Mouse (Mus musculus) stomach, embryonic 15.5 days (tissue): ENCODE measurements around the gene Hoxa1. TPM values are rescaled to one million over a fixed set of nuclear protein-coding genes. Genes with fewer than 3 reads are reported as not detected.

Experiments
- ATAC-seq: fragments of 200-750 bp; cut with Nextera tagmentation; 2 replicates; pipeline ENCODE4 v1.8.0; 2017; ENCODE audit warnings: low read depth, moderate number of reproducible peaks, moderate TSS enrichment; ENCODE audit not compliant: insufficient read depth, low FRiP score
- H3K27ac ChIP-seq: fragments of 300-500 bp; sonication (generic); 2 replicates; pipeline ENCODE4 v1.5.1; 2015; ENCODE audit warnings: mild to moderate bottlenecking, inconsistent platforms
- H3K27me3 ChIP-seq: fragments of 300-500 bp; sonication (generic); replicated peaks from 2 replicates; pipeline ENCODE4 v1.6.1; 2015; ENCODE audit warnings: inconsistent platforms
- H3K36me3 ChIP-seq: fragments of 300-500 bp; sonication (generic); 2 replicates; pipeline ENCODE4 v1.6.1; 2015; ENCODE audit warnings: inconsistent platforms
- H3K4me1 ChIP-seq: fragments of 300-500 bp; sonication (generic); 2 replicates; pipeline ENCODE4 v1.6.1; 2015; ENCODE audit warnings: inconsistent platforms
- H3K4me2 ChIP-seq: fragments of 300-500 bp; sonication (generic); 2 replicates; pipeline ENCODE4 v1.6.1; 2015; ENCODE audit warnings: mild to moderate bottlenecking, inconsistent platforms
- H3K4me3 ChIP-seq: fragments of 300-500 bp; sonication (generic); replicated peaks from 2 replicates; pipeline ENCODE4 v1.5.1; 2015; ENCODE audit warnings: inconsistent platforms
- H3K9ac ChIP-seq: fragments of 300-500 bp; sonication (generic); 2 replicates; pipeline ENCODE4 v1.6.1; 2015; ENCODE audit warnings: inconsistent platforms
- H3K9me3 ChIP-seq: fragments of 300-500 bp; sonication (generic); 2 replicates; pipeline ENCODE4 v1.6.1; 2016; ENCODE audit warnings: inconsistent platforms
- WGBS: fragments of 180-500 bp; shearing (Covaris S2); methylation state at CpG from one replicate; pipeline ENCODE4 v1.1.7; 2015; 5-methylcytosine and 5-hydroxymethylcytosine counted together
- polyA plus RNA-seq: library from polyadenylated mRNA; unstranded; fragments of >200 nt; fragmentation: Nextera tagmentation; extraction: Ambion mirVana; gene quantifications from 2 replicates; pipeline ENCODE4 v1.2.1, GENCODE M21; 2015

Gene Hoxa1
- 1.3 and 2.2 TPM in 2 replicates for polyA plus RNA-seq

DNA sequence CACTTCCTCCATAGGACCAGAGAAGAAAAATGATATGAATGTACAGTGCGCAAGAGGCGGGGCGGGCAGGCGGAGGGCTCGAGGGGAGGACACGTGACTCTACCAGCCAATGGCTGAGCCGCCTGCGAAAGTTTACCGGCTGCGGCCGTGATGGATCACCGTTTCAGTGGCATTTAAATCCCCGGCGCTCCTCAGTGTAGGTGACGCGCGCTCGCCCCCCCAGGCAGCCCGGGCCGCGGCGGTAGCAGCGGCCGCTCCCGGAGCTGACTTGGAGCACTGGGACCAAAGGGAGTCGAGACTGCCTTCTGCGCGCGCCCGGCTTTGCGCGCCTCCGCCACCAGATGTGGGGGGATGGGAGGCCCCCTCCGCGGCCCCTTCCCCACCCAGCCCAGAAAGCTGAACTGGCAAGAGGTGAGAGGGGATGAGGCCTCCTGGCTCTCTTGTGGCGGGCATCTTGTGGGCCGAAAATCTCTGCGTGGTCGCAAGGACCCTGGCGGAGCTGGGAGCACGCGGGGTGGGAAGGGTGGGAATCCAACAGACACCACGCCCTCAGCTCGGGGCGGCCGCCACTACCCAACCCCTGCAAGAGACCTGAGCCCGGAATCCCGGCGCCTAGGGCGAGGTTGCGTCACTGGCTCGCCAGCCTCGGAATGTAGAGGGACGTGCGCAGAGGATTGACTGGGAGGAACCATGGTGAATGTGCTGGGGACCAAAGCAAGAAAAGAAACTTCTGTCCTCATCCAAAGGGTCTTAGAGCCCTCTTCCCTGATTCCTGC lies at the start of gene Hoxa1:
Gene Hoxa1, minus strand, starts transcription at position 42 of the 776 bp plus-strand sequence.
- H3K27me3 ChIP-seq = peaks cover 18% of the 10 kb centered on the region; the same call in 1 of the 2 replicates
- H3K27ac ChIP-seq = peak within 1 kb of the TSS; percentile 96
- peak; percentile 83 for ATAC-seq
- H3K9me3 ChIP-seq = no peaks in the 10 kb centered on the region
- H3K4me1 ChIP-seq = peaks cover 21% of the 10 kb centered on the region
- under 1% methylated on average over 53 of the region's 55 CpGs for WGBS
- H3K4me3 ChIP-seq = peak within 1 kb of the TSS; percentile 67
- H3K9ac ChIP-seq = peak within 1 kb of the TSS; percentile 67
- peak within 1 kb of the TSS; percentile 88 for H3K4me2 ChIP-seq
- H3K36me3 ChIP-seq = no peaks in the 10 kb centered on the region

DNA sequence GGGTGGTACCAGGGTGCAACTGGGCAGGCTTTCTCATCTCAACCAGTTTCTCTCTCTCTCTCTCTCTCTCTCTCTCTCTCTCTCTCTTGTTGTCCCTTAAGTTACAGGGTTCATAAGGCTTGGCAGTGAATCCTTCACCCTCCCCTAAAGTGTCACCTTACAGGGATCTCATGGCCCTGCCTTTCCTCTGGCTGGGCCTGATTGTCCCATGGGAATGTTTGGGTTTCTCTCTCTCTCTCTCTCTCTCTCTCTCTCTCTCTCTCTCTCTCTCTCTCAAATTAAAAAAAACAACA lies 49.5 kb upstream of the Hoxa1 start:
- Histone ChIP-seq H3K4me3 (0 out of 2 replicates have a peak overlapping the region, but pooled peaks have one; percentile 6), H3K27me3 (peaks cover 76% of the 10 kb centered on the region), H3K36me3 (no peaks in the 10 kb centered on the region), H3K27ac (peak overlapping the region; percentile 72; the same call in 1 of the 2 replicates), H3K9me3 (no peaks in the 10 kb centered on the region), H3K4me2 (peak overlapping the region; percentile 75; the same call in 1 of the 2 replicates), H3K9ac (no peak overlapping the region), H3K4me1 (peaks cover 20% of the 10 kb centered on the region)
- no peak for ATAC-seq

DNA sequence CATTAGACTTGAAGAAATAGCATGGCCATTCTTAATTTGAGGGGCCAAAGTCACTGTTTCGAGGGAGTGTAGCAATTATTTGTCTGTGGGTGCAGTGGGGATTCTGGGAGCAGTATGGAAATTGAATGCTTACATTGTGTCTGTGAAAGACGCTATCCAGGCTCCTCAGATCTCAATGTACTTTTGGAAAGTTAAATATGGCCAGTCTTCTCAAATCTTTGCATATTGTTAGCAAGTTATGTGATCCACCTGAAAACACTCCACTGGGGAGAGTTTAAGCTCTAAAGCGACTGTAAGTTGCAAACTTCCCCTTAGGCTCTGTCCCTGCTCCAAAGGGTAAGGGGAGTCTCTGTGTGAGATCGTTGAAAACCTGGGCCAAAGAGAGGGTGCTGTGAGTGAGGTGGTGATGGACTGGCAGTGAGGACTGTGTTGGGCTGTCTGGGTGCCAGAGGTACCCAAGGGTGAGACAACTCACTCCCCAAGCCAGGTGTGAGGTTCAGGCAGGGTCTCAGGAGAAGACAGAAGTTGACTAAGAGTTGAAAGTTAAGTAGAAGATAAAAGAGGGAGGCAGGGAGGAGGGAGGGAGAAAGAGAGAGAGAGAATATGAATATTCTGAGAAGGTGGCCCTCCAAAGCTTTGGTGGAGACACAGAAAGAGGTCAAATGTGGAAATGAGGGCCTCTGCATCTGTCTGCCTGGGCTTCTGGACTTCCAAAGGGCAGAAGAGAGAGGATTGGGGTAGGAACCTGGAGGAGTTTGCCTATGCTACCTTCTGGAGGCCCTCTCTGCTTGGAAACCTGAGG lies 49.0 kb upstream of the Hoxa1 start:
- Histone ChIP-seq H3K27me3 (peaks cover 74% of the 10 kb centered on the region), H3K4me3 (0 out of 2 replicates have a peak overlapping the region, but pooled peaks have one; percentile 6)

DNA sequence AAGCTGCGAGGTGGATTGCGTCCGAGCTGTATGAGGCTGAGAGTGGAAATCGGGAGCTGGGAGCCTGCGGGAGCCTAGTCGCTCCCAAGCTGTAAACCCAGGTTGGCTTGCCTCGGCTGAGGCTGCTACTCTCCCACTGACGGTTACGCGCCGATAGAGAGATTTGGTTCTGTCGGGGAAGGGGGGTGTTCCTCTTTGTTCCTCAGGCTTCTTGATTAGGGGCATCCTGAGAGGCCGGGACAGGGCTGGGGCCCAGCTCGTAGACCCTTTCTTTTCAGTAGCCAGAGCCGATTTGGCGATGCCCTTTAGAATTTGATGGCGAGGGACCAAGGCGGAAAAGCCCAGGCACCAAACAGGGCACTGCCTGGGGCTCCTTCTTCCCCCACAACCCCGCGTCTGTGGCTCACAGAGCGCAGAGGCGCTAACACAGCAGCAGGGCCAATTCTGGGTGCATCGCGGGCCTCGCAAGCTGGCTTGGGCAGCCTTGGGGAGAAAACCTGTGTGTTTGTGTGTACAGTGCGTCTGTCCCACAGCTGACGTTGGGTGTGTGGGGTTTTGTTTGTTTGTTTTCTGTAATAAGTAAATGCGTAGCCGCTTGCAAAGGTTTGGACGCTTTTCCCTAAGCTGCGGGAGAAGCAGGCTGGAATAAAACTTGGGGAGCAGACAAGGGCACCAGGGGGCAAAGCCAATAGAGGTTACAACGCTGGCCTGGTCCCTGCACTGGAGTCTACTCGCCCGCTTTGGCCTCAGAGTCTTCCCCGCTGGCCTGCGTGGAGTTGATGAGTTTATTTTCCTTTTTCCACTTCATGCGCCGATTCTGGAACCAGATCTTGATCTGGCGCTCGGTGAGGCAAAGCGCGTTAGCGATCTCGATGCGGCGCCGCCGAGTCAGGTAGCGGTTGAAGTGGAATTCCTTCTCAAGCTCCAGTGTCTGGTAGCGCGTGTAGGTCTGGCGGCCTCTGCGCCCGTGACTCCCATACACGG lies 47.8 kb upstream of the Hoxa1 start:
- no peak for ATAC-seq
- peaks cover 64% of the 10 kb centered on the region for H3K27me3 ChIP-seq
- H3K4me1 ChIP-seq = peaks cover 10% of the 10 kb centered on the region
- no peaks in the 10 kb centered on the region for H3K36me3 ChIP-seq
- peak overlapping the region; percentile 62 for H3K4me3 ChIP-seq
- peak overlapping the region; percentile 72 for H3K27ac ChIP-seq
- 15% methylated on average over 55 of the region's 55 CpGs for WGBS
- H3K9me3 ChIP-seq = no peaks in the 10 kb centered on the region
- peak overlapping the region; percentile 75 for H3K4me2 ChIP-seq
- peak overlapping the region; percentile 21; the same call in 1 of the 2 replicates for H3K9ac ChIP-seq

More for the DNA sequence above, 49.0 kb upstream of the Hoxa1 start:
- Histone ChIP-seq H3K27ac (peak overlapping the region; percentile 72; the same call in 1 of the 2 replicates), H3K4me1 (peaks cover 19% of the 10 kb centered on the region), H3K9me3 (no peaks in the 10 kb centered on the region), H3K36me3 (no peaks in the 10 kb centered on the region), H3K4me2 (peak overlapping the region; percentile 75; the same call in 1 of the 2 replicates), H3K9ac (no peak overlapping the region; the same call in 1 of the 2 replicates)
- ATAC-seq = no peak
- 21% methylated on average over 4 of the region's 4 CpGs for WGBS

DNA sequence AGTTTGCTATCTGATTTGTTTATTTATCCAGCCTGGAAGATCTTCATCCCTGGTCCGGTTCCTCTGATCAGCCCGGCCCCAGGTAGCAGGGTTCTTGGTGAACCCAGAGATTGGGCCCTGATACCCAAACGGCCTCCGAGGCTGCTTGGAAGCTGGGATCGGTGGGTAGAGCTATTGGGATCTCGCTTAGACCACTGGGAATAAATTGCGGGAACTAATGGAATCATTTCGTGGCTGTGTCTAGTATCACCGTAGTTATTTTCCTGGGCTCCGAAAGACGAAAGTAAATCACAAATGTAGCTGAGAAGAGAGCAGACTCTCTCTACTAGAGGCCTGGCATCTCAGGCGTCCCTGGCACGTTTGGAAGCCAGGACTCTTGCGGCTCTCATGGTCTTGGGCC lies 47.1 kb upstream of the Hoxa1 start:
- 18% methylated on average over 14 of the region's 14 CpGs for WGBS
- Histone ChIP-seq H3K27me3 (peaks cover 67% of the 10 kb centered on the region), H3K9me3 (no peaks in the 10 kb centered on the region), H3K4me1 (peaks cover 10% of the 10 kb centered on the region), H3K4me3 (peak overlapping the region; percentile 62), H3K27ac (peak overlapping the region; percentile 72), H3K36me3 (no peaks in the 10 kb centered on the region), H3K4me2 (peak overlapping the region; percentile 75), H3K9ac (no peak overlapping the region)
- ATAC-seq = no peak

DNA sequence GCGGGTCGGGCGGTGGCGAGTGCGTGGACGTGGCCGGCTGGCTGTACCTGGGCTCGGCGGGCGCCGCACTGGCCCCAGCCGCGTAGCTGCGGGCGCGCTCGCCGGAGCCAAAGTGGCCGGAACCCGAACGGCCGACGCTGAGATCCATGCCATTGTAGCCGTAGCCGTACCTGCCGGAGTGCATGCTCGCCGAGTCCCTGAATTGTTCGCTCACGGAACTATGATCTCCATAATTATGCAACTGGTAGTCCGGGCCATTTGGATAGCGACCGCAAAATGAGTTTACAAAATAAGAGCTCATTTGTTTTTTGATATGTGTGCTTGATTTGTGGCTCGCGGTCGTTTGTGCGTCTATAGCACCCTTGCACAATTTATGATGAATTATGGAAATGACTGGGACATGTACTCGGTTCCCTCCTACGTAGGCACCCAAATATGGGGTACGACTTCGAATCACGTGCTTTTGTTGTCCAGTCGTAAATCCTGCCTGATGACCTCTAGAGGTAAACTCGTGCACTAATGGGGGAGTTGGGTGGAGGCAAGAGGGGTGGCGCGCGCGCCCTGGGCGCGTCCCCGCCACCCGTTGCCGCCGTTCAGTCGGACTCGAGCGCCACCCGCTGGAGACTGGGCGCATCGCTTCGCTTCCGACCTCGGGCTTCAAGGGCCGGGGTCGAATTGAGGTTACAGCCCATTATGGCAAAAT lies 46.1 kb upstream of the Hoxa1 start, which contains the start of gene Hoxa5:
Gene Hoxa5, minus strand, starts transcription at position 538 of the 703 bp plus-strand sequence.
- Histone ChIP-seq H3K4me2 (peak within 1 kb of the TSS; percentile 75), H3K36me3 (no peaks in the 10 kb centered on the region), H3K27me3 (peaks cover 59% of the 10 kb centered on the region), H3K4me1 (peaks cover 10% of the 10 kb centered on the region), H3K9me3 (no peaks in the 10 kb centered on the region), H3K4me3 (peak within 1 kb of the TSS; percentile 62), H3K27ac (peak within 1 kb of the TSS; percentile 81), H3K9ac (peak within 1 kb of the TSS; percentile 47)
- under 1% methylated on average over 65 of the region's 65 CpGs for WGBS
- peak; percentile 82; the same call in 1 of the 2 replicates for ATAC-seq

DNA sequence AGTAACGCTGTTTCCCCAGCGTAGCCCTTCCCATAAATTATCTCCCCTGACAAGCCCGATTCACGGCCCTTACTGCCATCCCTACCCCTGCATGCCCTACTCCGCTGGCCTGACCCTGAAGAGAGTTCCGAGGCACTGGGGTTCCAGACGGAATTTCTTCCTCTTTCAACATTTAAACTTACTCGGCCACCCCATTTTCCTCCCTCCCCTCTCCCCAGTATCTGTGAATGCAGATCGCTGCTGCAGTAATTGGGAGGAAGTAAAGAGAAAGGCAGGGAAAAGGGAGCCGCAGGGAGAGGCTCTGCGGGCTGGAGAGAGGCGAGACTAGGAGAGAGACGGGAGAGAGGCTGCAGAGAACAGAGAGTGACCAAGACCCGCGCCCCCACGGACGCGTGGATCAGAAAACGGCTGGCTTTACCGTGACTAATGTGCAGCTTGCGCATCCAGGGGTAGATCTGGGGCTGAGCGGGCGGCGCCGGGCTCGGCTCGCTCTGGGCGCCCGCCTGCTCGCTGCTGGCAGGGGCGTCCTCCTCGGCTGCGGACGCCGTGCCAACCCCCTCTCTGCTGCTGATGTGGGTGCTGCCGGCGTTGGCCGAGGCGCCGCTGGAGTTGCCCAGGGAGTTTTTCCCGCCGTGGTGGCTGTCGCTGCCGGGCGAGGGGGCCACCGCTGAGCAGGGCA lies 45.4 kb upstream of the Hoxa1 start:
- peak overlapping the region; percentile 81 for H3K27ac ChIP-seq
- H3K9ac ChIP-seq = peak overlapping the region; percentile 47
- no peaks in the 10 kb centered on the region for H3K36me3 ChIP-seq
- peaks cover 10% of the 10 kb centered on the region for H3K4me1 ChIP-seq
- ATAC-seq = no peak
- H3K4me2 ChIP-seq = peak overlapping the region; percentile 75
- WGBS = under 1% methylated on average over 45 of the region's 46 CpGs
- peaks cover 52% of the 10 kb centered on the region for H3K27me3 ChIP-seq
- no peaks in the 10 kb centered on the region for H3K9me3 ChIP-seq
- H3K4me3 ChIP-seq = peak overlapping the region; percentile 62

DNA sequence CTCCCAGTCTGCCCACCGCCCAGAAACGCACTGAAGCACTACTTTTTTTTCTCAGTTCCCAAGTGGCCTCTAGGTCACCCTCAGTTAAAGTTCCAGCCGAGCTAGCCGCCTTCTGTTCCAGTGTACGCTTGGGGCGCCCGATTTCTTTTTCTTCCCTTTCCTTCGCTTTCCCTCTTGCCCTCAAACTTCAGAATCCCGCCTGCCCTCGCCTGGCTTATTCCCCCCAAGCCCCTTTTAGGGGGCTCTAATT lies 44.9 kb upstream of the Hoxa1 start:
- Histone ChIP-seq H3K9ac (peak overlapping the region; percentile 47), H3K9me3 (no peaks in the 10 kb centered on the region), H3K27me3 (peaks cover 47% of the 10 kb centered on the region), H3K27ac (peak overlapping the region; percentile 81), H3K4me1 (peaks cover 5% of the 10 kb centered on the region), H3K36me3 (no peaks in the 10 kb centered on the region), H3K4me2 (peak overlapping the region; percentile 75), H3K4me3 (peak overlapping the region; percentile 62)
- no peak for ATAC-seq
- WGBS = 2% methylated on average over 10 of the region's 10 CpGs

DNA sequence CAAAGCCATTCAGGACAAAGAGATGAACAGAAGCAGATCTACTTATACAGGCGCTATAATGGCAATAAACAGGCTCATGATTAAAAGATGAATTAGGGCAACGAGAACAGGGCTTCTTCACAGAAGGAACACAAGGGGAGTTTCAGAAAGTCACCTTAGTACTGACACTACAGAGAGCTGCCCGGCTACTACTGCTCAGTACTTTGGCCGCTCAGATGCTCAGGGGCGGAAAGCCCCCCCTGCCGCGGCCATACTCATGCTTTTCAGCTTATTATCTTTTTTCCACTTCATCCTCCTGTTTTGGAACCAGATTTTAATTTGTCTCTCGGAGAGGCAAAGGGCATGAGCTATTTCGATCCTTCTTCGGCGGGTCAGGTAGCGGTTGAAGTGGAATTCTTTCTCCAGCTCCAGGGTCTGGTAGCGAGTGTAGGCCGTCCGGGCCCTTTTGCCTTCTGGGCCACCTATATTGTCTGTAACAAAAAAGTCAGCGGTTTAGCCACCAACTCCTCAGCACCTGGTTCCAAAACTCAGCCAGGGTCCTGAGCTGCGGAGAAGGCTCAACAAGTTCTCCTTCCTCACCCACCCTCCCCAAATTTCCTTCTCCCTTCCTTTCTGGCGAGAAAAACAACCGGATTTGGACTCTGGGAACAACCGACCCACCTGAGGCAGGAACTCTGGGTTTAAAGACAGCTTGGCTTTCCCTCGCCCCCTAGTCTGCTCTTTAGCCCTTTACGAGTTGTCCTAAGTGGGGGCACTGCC lies 44.4 kb upstream of the Hoxa1 start:
- Histone ChIP-seq H3K9me3 (no peaks in the 10 kb centered on the region), H3K27ac (peak overlapping the region; percentile 81), H3K27me3 (peaks cover 45% of the 10 kb centered on the region), H3K9ac (peak overlapping the region; percentile 47), H3K4me2 (peak overlapping the region; percentile 75), H3K36me3 (no peaks in the 10 kb centered on the region), H3K4me1 (peaks cover 5% of the 10 kb centered on the region), H3K4me3 (peak overlapping the region; percentile 62)
- no peak for ATAC-seq
- 20% methylated on average over 22 of the region's 22 CpGs for WGBS

DNA sequence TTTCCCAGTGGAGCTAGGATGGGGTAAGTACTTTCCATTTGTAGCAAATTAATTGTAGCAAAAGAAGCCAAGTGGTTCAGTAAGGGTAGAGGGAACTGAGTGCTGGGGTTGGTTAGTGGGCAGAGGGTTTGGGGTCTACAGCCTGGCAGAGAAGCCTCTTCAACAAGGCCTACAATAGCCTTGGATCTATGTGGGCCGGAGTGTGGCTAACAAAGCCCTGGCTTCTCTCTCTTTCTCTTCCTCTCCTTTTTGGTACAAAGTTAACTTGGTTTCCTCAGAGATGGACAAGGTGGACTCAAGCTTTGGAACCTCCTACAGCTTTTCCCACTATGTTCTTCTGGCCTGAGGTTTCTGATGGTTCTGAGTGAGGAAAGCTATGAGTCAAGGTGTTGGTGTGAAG lies 43.2 kb upstream of the Hoxa1 start:
- peak overlapping the region; percentile 75 for H3K4me2 ChIP-seq
- no peaks in the 10 kb centered on the region for H3K36me3 ChIP-seq
- WGBS = 60% methylated on average over 1 of the region's 1 CpGs
- no peaks in the 10 kb centered on the region for H3K9me3 ChIP-seq
- H3K27me3 ChIP-seq = peaks cover 34% of the 10 kb centered on the region
- H3K4me3 ChIP-seq = peak overlapping the region; percentile 13; the same call in 1 of the 2 replicates
- ATAC-seq = no peak
- H3K27ac ChIP-seq = peak overlapping the region; percentile 77
- peaks cover 7% of the 10 kb centered on the region for H3K4me1 ChIP-seq
- no peak overlapping the region for H3K9ac ChIP-seq
